Mouse (Mus musculus) ES-Bruce4 (cell line): ENCODE measurements at regions not wholly inside any gene's neighbourhood (a gene's known extent, or its start where the extent isn't known, plus 50 kb on each side); places are given as distances from the start of the nearest gene placed in this dataset.

Source experiments
- CTCF ChIP-seq: IDR thresholded peaks from one replicate; pipeline ENCODE4 v1.8.1; 2011; ENCODE audit warnings: low read depth, low read length
- POLR2A ChIP-seq: IDR thresholded peaks from one replicate; pipeline ENCODE4 v1.8.1; 2011; ENCODE audit warnings: low read length; ENCODE audit not compliant: insufficient read depth

- TF ChIP-seq CTCF (no peak), POLR2A (no peak)
These were observed 369.6 kb downstream of the Fgf9 start for GRCm38 (mm10) chr14:58439963-58440362.
